Mouse (Mus musculus) ES-Bruce4 (cell line): Measurements from ENCODE around the gene Naa35. TPM values are rescaled to one million over a fixed set of nuclear protein-coding genes. Genes with fewer than 3 reads are reported as not detected.

ENCODE experiments used
- H3K27ac ChIP-seq: 2 replicates; pipeline ENCODE4 v1.5.1; 2012; ENCODE audit warnings: low read length, inconsistent platforms; ENCODE audit not compliant: insufficient read depth
- H3K27me3 ChIP-seq: 2 replicates; pipeline ENCODE4 v1.6.1; 2012; ENCODE audit warnings: mild to moderate bottlenecking, low read length, inconsistent platforms; ENCODE audit not compliant: control insufficient read depth, poor library complexity, insufficient read depth, severe bottlenecking
- H3K36me3 ChIP-seq: 2 replicates; pipeline ENCODE4 v1.6.1; 2012; ENCODE audit warnings: inconsistent platforms, mild to moderate bottlenecking, low read length, moderate library complexity; ENCODE audit not compliant: control insufficient read depth, poor library complexity, insufficient read depth, severe bottlenecking
- H3K4me1 ChIP-seq: one replicate; pipeline ENCODE4 v1.8.1; 2011; ENCODE audit warnings: low read length; ENCODE audit not compliant: control insufficient read depth, insufficient read depth
- H3K4me3 ChIP-seq: 2 replicates; pipeline ENCODE4 v1.5.1; 2011; ENCODE audit warnings: low read depth, mild to moderate bottlenecking, low read length
- H3K9ac ChIP-seq: 2 replicates; pipeline ENCODE4 v1.6.1; 2012; ENCODE audit warnings: low read depth, mild to moderate bottlenecking, inconsistent platforms; ENCODE audit not compliant: poor library complexity, severe bottlenecking
- H3K9me3 ChIP-seq: replicated peaks from 2 replicates; pipeline ENCODE4 v1.6.1; 2012; ENCODE audit warnings: mild to moderate bottlenecking, low read length, inconsistent platforms; ENCODE audit not compliant: control insufficient read depth, poor library complexity, insufficient read depth, severe bottlenecking
- CTCF ChIP-seq: IDR thresholded peaks from one replicate; pipeline ENCODE4 v1.8.1; 2011; ENCODE audit warnings: low read depth, low read length
- EP300 ChIP-seq: IDR thresholded peaks from 2 replicates; pipeline ENCODE4 v1.6.1; 2011; ENCODE audit warnings: low read depth, low read length; ENCODE audit not compliant: insufficient read depth
- POLR2A ChIP-seq: IDR thresholded peaks from one replicate; pipeline ENCODE4 v1.8.1; 2011; ENCODE audit warnings: low read length; ENCODE audit not compliant: insufficient read depth
- polyA plus RNA-seq: library from polyadenylated mRNA; stranded (reverse); fragments of >200 nt; gene quantifications from 2 replicates; pipeline ENCODE4 v1.2.4, GENCODE M21; 2011; ENCODE audit warnings: low read depth; ENCODE audit not compliant: missing spikeins, insufficient read depth, insufficient read length

Gene Naa35
- polyA plus RNA-seq, 1 experiment, result 143 TPM

- TF ChIP-seq POLR2A (no peak), CTCF (no peak), EP300 (no peak)
- H3K9me3 ChIP-seq, result no peaks in the 10 kb centered on the region
- H3K9ac ChIP-seq, result no peak overlapping the region
- H3K27ac ChIP-seq, result no peak overlapping the region
- no peaks in the 10 kb centered on the region for H3K4me1 ChIP-seq
- no peaks in the 10 kb centered on the region for H3K27me3 ChIP-seq
- H3K4me3 ChIP-seq, result no peak overlapping the region
- peaks cover 43% of the 10 kb centered on the region for H3K36me3 ChIP-seq
These were observed 19.5 kb downstream of the Naa35 start for GRCm38 (mm10) chr13:59604511-59604910.

- no peak overlapping the region for H3K9ac ChIP-seq
- no peak overlapping the region for H3K4me3 ChIP-seq
- H3K27me3 ChIP-seq, result no peaks in the 10 kb centered on the region
- H3K27ac ChIP-seq, result no peak overlapping the region
- no peaks in the 10 kb centered on the region for H3K4me1 ChIP-seq
- H3K36me3 ChIP-seq, result peaks cover 39% of the 10 kb centered on the region
- TF ChIP-seq EP300 (no peak), POLR2A (no peak), CTCF (no peak)
- no peaks in the 10 kb centered on the region for H3K9me3 ChIP-seq
These were observed 20.3 kb downstream of the Naa35 start for GRCm38 (mm10) chr13:59605221-59605922.

- H3K36me3 ChIP-seq, result peaks cover 12% of the 10 kb centered on the region
- no peak overlapping the region for H3K4me3 ChIP-seq
These were observed 24.8 kb downstream of the Naa35 start for GRCm38 (mm10) chr13:59609885-59610284.

GRCm38 (mm10) chr13:59610437-59610836, 25.4 kb downstream of the Naa35 start:
- Histone ChIP-seq H3K4me3 (no peak overlapping the region), H3K4me1 (no peaks in the 10 kb centered on the region), H3K27me3 (no peaks in the 10 kb centered on the region), H3K27ac (no peak overlapping the region), H3K9me3 (no peaks in the 10 kb centered on the region), H3K36me3 (peaks cover 12% of the 10 kb centered on the region), H3K9ac (no peak overlapping the region)
- no peak for TF ChIP-seq POLR2A
- no peak for TF ChIP-seq EP300
- no peak for TF ChIP-seq CTCF

More at GRCm38 (mm10) chr13:59609885-59610284, 24.8 kb downstream of the Naa35 start:
- Histone ChIP-seq H3K27ac (no peak overlapping the region), H3K27me3 (no peaks in the 10 kb centered on the region), H3K9me3 (no peaks in the 10 kb centered on the region), H3K4me1 (no peaks in the 10 kb centered on the region), H3K9ac (no peak overlapping the region)
- TF ChIP-seq POLR2A, result no peak
- TF ChIP-seq CTCF, result no peak
- TF ChIP-seq EP300, result no peak

DNA sequence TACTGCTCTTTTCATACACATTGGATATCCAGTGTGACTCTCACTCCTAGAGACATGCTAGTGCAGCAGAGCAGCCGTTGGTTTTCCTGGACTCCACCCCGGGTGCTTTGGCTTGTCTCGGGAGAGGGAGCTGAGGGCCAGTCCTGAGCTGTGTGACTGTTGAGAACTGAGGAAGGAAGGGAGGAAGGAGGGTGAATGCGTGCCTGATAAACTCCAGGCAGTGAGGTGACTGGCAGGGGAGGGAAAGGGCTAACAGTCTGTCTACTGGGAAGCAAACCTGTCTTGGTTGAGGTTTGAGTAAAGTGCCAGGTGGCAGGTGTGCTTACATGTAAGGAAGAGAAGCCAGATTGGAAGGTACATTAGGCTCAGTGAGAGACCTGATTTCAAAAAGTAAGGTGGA, 28.8 kb downstream of the Naa35 start:
- TF ChIP-seq CTCF, result no peak
- no peak for TF ChIP-seq POLR2A
- no peak for TF ChIP-seq EP300
- peaks cover 15% of the 10 kb centered on the region for H3K36me3 ChIP-seq

DNA sequence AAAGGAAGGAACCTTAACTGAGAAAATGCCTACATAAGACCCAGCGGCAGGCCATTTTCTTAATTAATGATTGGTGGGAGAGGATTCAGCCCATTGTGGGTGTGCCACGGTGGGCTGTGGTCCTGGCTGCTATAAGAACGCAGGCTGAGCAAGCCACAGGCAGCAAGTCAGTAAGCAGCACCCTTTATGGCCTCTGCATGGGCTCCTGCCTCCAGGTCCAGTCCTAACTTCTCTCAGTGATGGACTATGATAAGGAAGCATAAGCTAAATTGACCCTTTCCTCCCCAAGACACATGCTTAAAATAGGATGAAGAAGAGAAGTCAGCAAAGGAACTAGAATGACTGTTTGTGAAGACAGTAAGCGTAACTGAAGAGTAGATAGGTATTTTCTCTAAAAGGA, 30.1 kb downstream of the Naa35 start:
- Histone ChIP-seq H3K4me1 (no peaks in the 10 kb centered on the region), H3K36me3 (peaks cover 16% of the 10 kb centered on the region), H3K9ac (no peak overlapping the region), H3K4me3 (no peak overlapping the region), H3K27ac (no peak overlapping the region), H3K9me3 (no peaks in the 10 kb centered on the region), H3K27me3 (no peaks in the 10 kb centered on the region)
- no peak for TF ChIP-seq POLR2A
- no peak for TF ChIP-seq CTCF
- TF ChIP-seq EP300, result no peak

More for the DNA sequence above, 28.8 kb downstream of the Naa35 start:
- Histone ChIP-seq H3K4me3 (no peak overlapping the region), H3K4me1 (no peaks in the 10 kb centered on the region), H3K27me3 (no peaks in the 10 kb centered on the region), H3K27ac (no peak overlapping the region), H3K9ac (no peak overlapping the region), H3K9me3 (no peaks in the 10 kb centered on the region)
